Mouse (Mus musculus): Measurements from ENCODE around the gene Zg16. TPM values are rescaled to one million over a fixed set of nuclear protein-coding genes. Genes with fewer than 3 reads are reported as not detected.
A peak's percentile ranks its signal among the peaks of the same experiment; 100 is the strongest.
"Not testable (repeated sequence)": the region's sequence is repeated elsewhere in the genome, so short reads cannot be mapped to it uniquely, and the experiment has no call there.

Gene Zg16
- polyA plus RNA-seq, 1 experiment from 2014 or later: not detected

GRCm38 (mm10) chr7:127098521-127098920, 11.4 kb upstream of the Zg16 start:
- no peaks in the 10 kb centered on the region for H3K4me1 ChIP-seq (replicated peaks)

GRCm38 (mm10) chr7:127096456-127096855, 9.3 kb upstream of the Zg16 start:
- DNase-seq (ENCODE audit: low spot score): no peak
- no peak overlapping the region for H3K4me3 ChIP-seq
- 72% methylated on average over 7 of the region's 7 CpGs for WGBS
- H3K27me3 ChIP-seq (ENCODE audit: insufficient read depth, poor library complexity, severe bottlenecking): no peaks in the 10 kb centered on the region
- no peaks in the 10 kb centered on the region for H3K9me3 ChIP-seq
- peaks cover 13% of the 10 kb centered on the region for H3K4me1 ChIP-seq (replicated peaks)
- H3K36me3 ChIP-seq: no peaks in the 10 kb centered on the region
- H3K27ac ChIP-seq: no peak overlapping the region

More at GRCm38 (mm10) chr7:127098521-127098920, 11.4 kb upstream of the Zg16 start:
- DNase-seq (ENCODE audit: low spot score): no peak
- Histone ChIP-seq H3K27me3 (ENCODE audit: insufficient read depth, poor library complexity, severe bottlenecking) (no peaks in the 10 kb centered on the region), H3K9me3 (no peaks in the 10 kb centered on the region), H3K4me3 (no peak overlapping the region), H3K27ac (no peak overlapping the region), H3K36me3 (no peaks in the 10 kb centered on the region)
- WGBS: 88% methylated on average over 5 of the region's 5 CpGs

GRCm38 (mm10) chr7:127093914-127094313, 6.8 kb upstream of the Zg16 start:
- Histone ChIP-seq H3K4me3 (no peak overlapping the region), H3K27me3 (ENCODE audit: insufficient read depth, poor library complexity, severe bottlenecking) (no peaks in the 10 kb centered on the region), H3K9me3 (no peaks in the 10 kb centered on the region), H3K4me1 (replicated peaks) (peaks cover 34% of the 10 kb centered on the region), H3K36me3 (no peaks in the 10 kb centered on the region), H3K27ac (no peak overlapping the region)
- 77% methylated on average over 3 of the region's 3 CpGs for WGBS
- DNase-seq (ENCODE audit: low spot score): no peak

GRCm38 (mm10) chr7:127091114-127091896, 4.2 kb upstream of the Zg16 start, which contains the start of gene AI467606:
AI467606 (plus strand) TSS chr7:127091359.
- Histone ChIP-seq H3K27ac (peak within 1 kb of the TSS; percentile 69), H3K36me3 (no peaks in the 10 kb centered on the region), H3K4me1 (replicated peaks) (peaks cover 37% of the 10 kb centered on the region), H3K4me3 (peak within 1 kb of the TSS; percentile 16; the same call in 1 of the 2 replicates), H3K9me3 (no peaks in the 10 kb centered on the region), H3K27me3 (ENCODE audit: insufficient read depth, poor library complexity, severe bottlenecking) (no peaks in the 10 kb centered on the region)
- no peak for DNase-seq (ENCODE audit: low spot score)
- WGBS: 75% methylated on average over 16 of the region's 16 CpGs

GRCm38 (mm10) chr7:127090154-127091113, 3.3 kb upstream of the Zg16 start:
- 86% methylated on average over 20 of the region's 20 CpGs for WGBS
- Histone ChIP-seq H3K9me3 (no peaks in the 10 kb centered on the region), H3K4me1 (replicated peaks) (peaks cover 37% of the 10 kb centered on the region), H3K36me3 (no peaks in the 10 kb centered on the region), H3K27me3 (ENCODE audit: insufficient read depth, poor library complexity, severe bottlenecking) (no peaks in the 10 kb centered on the region), H3K4me3 (peak overlapping the region; percentile 16; the same call in 1 of the 2 replicates), H3K27ac (peak overlapping the region; percentile 69)
- no peak for DNase-seq (ENCODE audit: low spot score)

GRCm38 (mm10) chr7:127088901-127089845, 2.0 kb upstream of the Zg16 start:
- no peaks in the 10 kb centered on the region for H3K27me3 ChIP-seq (ENCODE audit: insufficient read depth, poor library complexity, severe bottlenecking)
- no peaks in the 10 kb centered on the region for H3K9me3 ChIP-seq
- H3K36me3 ChIP-seq: no peaks in the 10 kb centered on the region
- WGBS: 21% methylated on average over 27 of the region's 27 CpGs
- H3K4me1 ChIP-seq (replicated peaks): peaks cover 37% of the 10 kb centered on the region
- peak overlapping the region; percentile 40 for H3K4me3 ChIP-seq
- H3K27ac ChIP-seq: peak overlapping the region; percentile 75
- peak; percentile 29 for DNase-seq (ENCODE audit: low spot score)

- peaks cover 37% of the 10 kb centered on the region for H3K4me1 ChIP-seq (replicated peaks)
- no peaks in the 10 kb centered on the region for H3K9me3 ChIP-seq
- no peak for DNase-seq (ENCODE audit: low spot score)
- H3K27me3 ChIP-seq (ENCODE audit: insufficient read depth, poor library complexity, severe bottlenecking): no peaks in the 10 kb centered on the region
- H3K36me3 ChIP-seq: no peaks in the 10 kb centered on the region
- no peak overlapping the region for H3K27ac ChIP-seq
- WGBS: 89% methylated on average over 3 of the region's 3 CpGs
- H3K4me3 ChIP-seq: no peak overlapping the region
Observed at GRCm38 (mm10) chr7:127088083-127088482, 955 bp upstream of the Zg16 start.

- DNase-seq (ENCODE audit: low spot score); H3K4me3 ChIP-seq; H3K9me3 ChIP-seq; H3K27ac ChIP-seq; H3K36me3 ChIP-seq; H3K27me3 ChIP-seq (ENCODE audit: insufficient read depth, poor library complexity, severe bottlenecking): not testable (repeated sequence)
- peaks cover 17% of the 10 kb centered on the region for H3K4me1 ChIP-seq (replicated peaks)
- 83% methylated on average over 6 of the region's 6 CpGs for WGBS
Observed at GRCm38 (mm10) chr7:127085751-127086150, 1.4 kb downstream of the Zg16 start.

GRCm38 (mm10) chr7:127084794-127085193, 2.3 kb downstream of the Zg16 start:
- DNase-seq (ENCODE audit: low spot score): no peak
- H3K27ac ChIP-seq: no peak overlapping the region

GRCm38 (mm10) chr7:127083689-127084088, 3.4 kb downstream of the Zg16 start:
- Histone ChIP-seq H3K27me3 (ENCODE audit: insufficient read depth, poor library complexity, severe bottlenecking) (no peaks in the 10 kb centered on the region), H3K9me3 (no peaks in the 10 kb centered on the region), H3K4me3 (no peak overlapping the region), H3K4me1 (replicated peaks) (peaks cover under 1% of the 10 kb centered on the region), H3K36me3 (no peaks in the 10 kb centered on the region), H3K27ac (no peak overlapping the region)
- DNase-seq (ENCODE audit: low spot score): no peak
- 84% methylated on average over 4 of the region's 4 CpGs for WGBS

More at GRCm38 (mm10) chr7:127084794-127085193, 2.3 kb downstream of the Zg16 start:
- Histone ChIP-seq H3K4me1 (replicated peaks) (peaks cover 11% of the 10 kb centered on the region), H3K4me3 (no peak overlapping the region), H3K36me3 (no peaks in the 10 kb centered on the region), H3K27me3 (ENCODE audit: insufficient read depth, poor library complexity, severe bottlenecking) (no peaks in the 10 kb centered on the region), H3K9me3 (no peaks in the 10 kb centered on the region)
- 83% methylated on average over 2 of the region's 2 CpGs for whole genome bisulfite sequencing

- no peak for DNase-seq (ENCODE audit: low spot score)
- Histone ChIP-seq H3K4me1 (replicated peaks) (no peaks in the 10 kb centered on the region), H3K4me3 (no peak overlapping the region), H3K27ac (no peak overlapping the region), H3K27me3 (ENCODE audit: insufficient read depth, poor library complexity, severe bottlenecking) (no peaks in the 10 kb centered on the region), H3K9me3 (no peaks in the 10 kb centered on the region), H3K36me3 (no peaks in the 10 kb centered on the region)
- 59% methylated on average over 2 of the region's 2 CpGs for WGBS
Observed at GRCm38 (mm10) chr7:127082995-127083394, 4.1 kb downstream of the Zg16 start.

GRCm38 (mm10) chr7:127082271-127082670, 4.9 kb downstream of the Zg16 start:
- no peaks in the 10 kb centered on the region for H3K36me3 ChIP-seq
- no peak for DNase-seq (ENCODE audit: low spot score)
- H3K4me1 ChIP-seq (replicated peaks): no peaks in the 10 kb centered on the region
- H3K27ac ChIP-seq: no peak overlapping the region
- H3K27me3 ChIP-seq (ENCODE audit: insufficient read depth, poor library complexity, severe bottlenecking): no peaks in the 10 kb centered on the region
- 84% methylated on average over 8 of the region's 8 CpGs for WGBS
- no peaks in the 10 kb centered on the region for H3K9me3 ChIP-seq
- H3K4me3 ChIP-seq: no peak overlapping the region
